Mouse (Mus musculus): ENCODE measurements around the gene 1700013F07Rik. TPM values are rescaled to one million over a fixed set of nuclear protein-coding genes. Genes with fewer than 3 reads are reported as not detected.

Gene 1700013F07Rik
- not detected for polyA plus RNA-seq (2012; fragmentation: generic; extraction: Trizol)
- long read RNA-seq, experiment 1, result 0 reads
- long read RNA-seq, experiment 2, result 0 reads

- no peak within 1 kb of the TSS for H3K4me3 ChIP-seq (ENCODE audit: insufficient read depth, poor library complexity, severe bottlenecking)
- H3K79me3 ChIP-seq (ENCODE audit: low read depth), result no peaks in the 10 kb centered on the region
- TF ChIP-seq MYOG (IDR thresholded peaks at IDR 0.05; ENCODE audit: control insufficient read depth, extremely low read depth, insufficient read length) (no peak), CEBPB (IDR thresholded peaks at IDR 0.05; ENCODE audit: low read depth) (no peak), MAX (IDR thresholded peaks at IDR 0.05) (no peak), MYOD1 (IDR thresholded peaks at IDR 0.05; ENCODE audit: control insufficient read depth, insufficient read length, low read depth) (no peak), FOSL1 (IDR thresholded peaks at IDR 0.05; ENCODE audit: insufficient read depth, low read length, poor library complexity, severe bottlenecking) (no peak), CTCF (IDR thresholded peaks at IDR 0.05; ENCODE audit: control insufficient read depth, insufficient read depth, insufficient read length) (no peak), USF1 (IDR thresholded peaks at IDR 0.05; ENCODE audit: low read depth) (no peak)
- H3ac ChIP-seq (ENCODE audit: control insufficient read depth, insufficient read length, low read depth), result no peak within 1 kb of the TSS
- H3K27me3 ChIP-seq (ENCODE audit: control insufficient read depth, insufficient read depth, insufficient read length), result peaks cover 47% of the 10 kb centered on the region
- H3K36me3 ChIP-seq (ENCODE audit: control insufficient read depth, insufficient read depth), result no peaks in the 10 kb centered on the region
- H3K79me2 ChIP-seq (ENCODE audit: control insufficient read depth, insufficient read depth), result no peaks in the 10 kb centered on the region
Observed at GRCm38 (mm10) chr3:108533951-108534350, at the start of gene 1700013F07Rik. 1700013F07Rik (plus strand) TSS chr3:108534150.

- TF ChIP-seq MAX (IDR thresholded peaks at IDR 0.05) (no peak), USF1 (IDR thresholded peaks at IDR 0.05; ENCODE audit: low read depth) (no peak), FOSL1 (IDR thresholded peaks at IDR 0.05; ENCODE audit: insufficient read depth, low read length, poor library complexity, severe bottlenecking) (no peak), MYOD1 (IDR thresholded peaks at IDR 0.05; ENCODE audit: control insufficient read depth, insufficient read length, low read depth) (no peak), CTCF (IDR thresholded peaks at IDR 0.05; ENCODE audit: control insufficient read depth, insufficient read depth, insufficient read length) (no peak), CEBPB (IDR thresholded peaks at IDR 0.05; ENCODE audit: low read depth) (no peak), MYOG (IDR thresholded peaks at IDR 0.05; ENCODE audit: control insufficient read depth, extremely low read depth, insufficient read length) (no peak)
Observed at GRCm38 (mm10) chr3:108484749-108485148, 49.2 kb upstream of the 1700013F07Rik start.

GRCm38 (mm10) chr3:108489968-108490367 is 44.0 kb upstream of the 1700013F07Rik start:
- H3K36me3 ChIP-seq (ENCODE audit: control insufficient read depth, insufficient read depth), result no peaks in the 10 kb centered on the region
- H3K27me3 ChIP-seq (ENCODE audit: control insufficient read depth, insufficient read depth, insufficient read length), result peaks cover 41% of the 10 kb centered on the region
- H3ac ChIP-seq (ENCODE audit: control insufficient read depth, insufficient read length, low read depth), result no peak overlapping the region
- no peaks in the 10 kb centered on the region for H3K79me3 ChIP-seq (ENCODE audit: low read depth)
- no peaks in the 10 kb centered on the region for H3K79me2 ChIP-seq (ENCODE audit: control insufficient read depth, insufficient read depth)
- TF ChIP-seq CTCF (IDR thresholded peaks at IDR 0.05; ENCODE audit: control insufficient read depth, insufficient read depth, insufficient read length) (no peak), MYOG (IDR thresholded peaks at IDR 0.05; ENCODE audit: control insufficient read depth, extremely low read depth, insufficient read length) (no peak), USF1 (IDR thresholded peaks at IDR 0.05; ENCODE audit: low read depth) (no peak), CEBPB (IDR thresholded peaks at IDR 0.05; ENCODE audit: low read depth) (no peak), MAX (IDR thresholded peaks at IDR 0.05) (no peak), MYOD1 (IDR thresholded peaks at IDR 0.05; ENCODE audit: control insufficient read depth, insufficient read length, low read depth) (no peak), FOSL1 (IDR thresholded peaks at IDR 0.05; ENCODE audit: insufficient read depth, low read length, poor library complexity, severe bottlenecking) (no peak)
- no peak overlapping the region for H3K4me3 ChIP-seq (ENCODE audit: insufficient read depth, poor library complexity, severe bottlenecking)

More at GRCm38 (mm10) chr3:108484749-108485148, 49.2 kb upstream of the 1700013F07Rik start:
- Histone ChIP-seq H3K27me3 (ENCODE audit: control insufficient read depth, insufficient read depth, insufficient read length) (peaks cover 39% of the 10 kb centered on the region), H3K79me2 (ENCODE audit: control insufficient read depth, insufficient read depth) (no peaks in the 10 kb centered on the region), H3ac (ENCODE audit: control insufficient read depth, insufficient read length, low read depth) (no peak overlapping the region), H3K79me3 (ENCODE audit: low read depth) (no peaks in the 10 kb centered on the region), H3K36me3 (ENCODE audit: control insufficient read depth, insufficient read depth) (no peaks in the 10 kb centered on the region), H3K4me3 (ENCODE audit: insufficient read depth, poor library complexity, severe bottlenecking) (no peak overlapping the region)

- no peak overlapping the region for H3ac ChIP-seq (ENCODE audit: control insufficient read depth, insufficient read length, low read depth)
- no peaks in the 10 kb centered on the region for H3K79me2 ChIP-seq (ENCODE audit: control insufficient read depth, insufficient read depth)
- peaks cover 64% of the 10 kb centered on the region for H3K27me3 ChIP-seq (ENCODE audit: control insufficient read depth, insufficient read depth, insufficient read length)
- H3K4me3 ChIP-seq (ENCODE audit: insufficient read depth, poor library complexity, severe bottlenecking), result no peak overlapping the region
- TF ChIP-seq CTCF (IDR thresholded peaks at IDR 0.05; ENCODE audit: control insufficient read depth, insufficient read depth, insufficient read length) (no peak), FOSL1 (IDR thresholded peaks at IDR 0.05; ENCODE audit: insufficient read depth, low read length, poor library complexity, severe bottlenecking) (no peak), MYOG (IDR thresholded peaks at IDR 0.05; ENCODE audit: control insufficient read depth, extremely low read depth, insufficient read length) (no peak), USF1 (IDR thresholded peaks at IDR 0.05; ENCODE audit: low read depth) (no peak), MYOD1 (IDR thresholded peaks at IDR 0.05; ENCODE audit: control insufficient read depth, insufficient read length, low read depth) (no peak), MAX (IDR thresholded peaks at IDR 0.05) (no peak), CEBPB (IDR thresholded peaks at IDR 0.05; ENCODE audit: low read depth) (no peak)
- H3K79me3 ChIP-seq (ENCODE audit: low read depth), result no peaks in the 10 kb centered on the region
- no peaks in the 10 kb centered on the region for H3K36me3 ChIP-seq (ENCODE audit: control insufficient read depth, insufficient read depth)
Observed at GRCm38 (mm10) chr3:108494861-108495474, 39.0 kb upstream of the 1700013F07Rik start.

- Histone ChIP-seq H3K27me3 (ENCODE audit: control insufficient read depth, insufficient read depth, insufficient read length) (peaks cover 66% of the 10 kb centered on the region), H3K36me3 (ENCODE audit: control insufficient read depth, insufficient read depth) (no peaks in the 10 kb centered on the region), H3K4me3 (ENCODE audit: insufficient read depth, poor library complexity, severe bottlenecking) (no peak overlapping the region), H3K79me2 (ENCODE audit: control insufficient read depth, insufficient read depth) (no peaks in the 10 kb centered on the region), H3ac (ENCODE audit: control insufficient read depth, insufficient read length, low read depth) (no peak overlapping the region), H3K79me3 (ENCODE audit: low read depth) (no peaks in the 10 kb centered on the region)
- no peak for TF ChIP-seq MAX (IDR thresholded peaks at IDR 0.05)
- no peak for TF ChIP-seq MYOG (IDR thresholded peaks at IDR 0.05; ENCODE audit: control insufficient read depth, extremely low read depth, insufficient read length)
- TF ChIP-seq CEBPB (IDR thresholded peaks at IDR 0.05; ENCODE audit: low read depth), result no peak
- no peak for TF ChIP-seq FOSL1 (IDR thresholded peaks at IDR 0.05; ENCODE audit: insufficient read depth, low read length, poor library complexity, severe bottlenecking)
- TF ChIP-seq MYOD1 (IDR thresholded peaks at IDR 0.05; ENCODE audit: control insufficient read depth, insufficient read length, low read depth), result no peak
Observed at GRCm38 (mm10) chr3:108495486-108495885, 38.5 kb upstream of the 1700013F07Rik start.
